Mouse (Mus musculus) layer of hippocampus, adult 9-10 months (tissue): ENCODE results near the gene Wee1.
"Not testable (repeated sequence)": the region's sequence is repeated elsewhere in the genome, so short reads cannot be mapped to it uniquely, and the experiment has no call there.

ENCODE experiments used
- DNase-seq: peaks from one replicate; pipeline ENCODE4 v3.0.0; 2022; ENCODE audit warnings: low spot score

The Wee1 gene

DNA sequence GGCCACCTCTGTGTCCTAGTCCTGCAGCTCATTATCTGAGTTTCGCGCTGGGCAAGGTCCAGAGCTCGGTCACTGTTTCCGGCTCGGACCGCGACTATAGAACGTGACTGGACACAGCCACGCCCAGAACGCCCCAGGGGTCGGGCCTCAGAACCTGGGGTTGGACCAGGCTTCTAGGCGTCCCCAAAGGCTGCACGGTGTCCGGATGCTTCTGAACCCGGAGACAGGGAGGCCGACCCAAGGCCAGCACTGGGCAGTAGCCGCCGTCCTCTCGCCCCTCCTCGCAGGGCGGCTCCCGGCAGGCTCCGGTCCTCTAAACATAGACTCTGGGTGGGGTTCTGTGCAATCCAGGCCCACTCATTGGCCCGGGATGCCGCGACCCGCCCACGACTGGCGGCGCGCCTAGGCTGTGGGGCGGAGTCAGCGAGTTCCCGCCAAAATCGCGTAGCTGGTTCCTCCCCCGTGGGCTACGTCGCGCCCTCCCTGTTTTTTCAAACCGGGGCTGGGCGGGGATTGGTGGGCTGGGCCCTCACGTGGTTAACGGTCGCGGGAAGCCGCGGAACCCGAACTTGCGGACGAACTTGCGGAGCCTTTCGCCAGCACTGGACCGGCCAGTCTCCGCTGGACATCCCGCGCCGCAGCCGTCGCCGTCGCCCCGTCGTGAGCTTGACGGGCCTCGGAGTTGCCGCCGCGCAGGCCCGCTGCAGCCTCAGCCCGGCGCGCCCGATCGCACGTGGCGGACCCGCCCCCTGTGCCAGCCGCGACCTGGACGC is at the start of gene Wee1:
Gene Wee1, plus strand, starts transcription at position 531 of the 773 bp plus-strand sequence.
- DNase-seq = peak; percentile 89

DNA sequence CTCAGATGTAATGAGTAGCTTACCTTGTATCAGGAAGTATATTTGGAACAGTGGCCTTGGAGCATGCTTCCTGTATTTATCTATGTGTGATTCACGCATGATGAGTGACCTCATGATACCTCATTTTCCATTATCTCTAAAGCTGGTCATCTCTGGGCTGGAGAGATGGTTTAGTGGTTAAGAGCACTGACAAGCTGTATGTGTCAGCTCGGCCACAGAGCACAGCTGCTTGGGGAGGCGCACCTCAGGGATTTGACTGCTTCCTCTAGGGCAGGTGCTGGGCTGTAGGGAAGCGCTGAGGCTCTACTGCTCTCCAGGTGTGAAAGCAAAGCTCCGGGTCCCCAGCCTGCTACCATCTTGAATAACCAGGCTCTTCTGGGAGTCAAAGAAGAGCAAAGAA is 43.7 kb upstream of the Wee1 start:
- no peak for DNase-seq

DNA sequence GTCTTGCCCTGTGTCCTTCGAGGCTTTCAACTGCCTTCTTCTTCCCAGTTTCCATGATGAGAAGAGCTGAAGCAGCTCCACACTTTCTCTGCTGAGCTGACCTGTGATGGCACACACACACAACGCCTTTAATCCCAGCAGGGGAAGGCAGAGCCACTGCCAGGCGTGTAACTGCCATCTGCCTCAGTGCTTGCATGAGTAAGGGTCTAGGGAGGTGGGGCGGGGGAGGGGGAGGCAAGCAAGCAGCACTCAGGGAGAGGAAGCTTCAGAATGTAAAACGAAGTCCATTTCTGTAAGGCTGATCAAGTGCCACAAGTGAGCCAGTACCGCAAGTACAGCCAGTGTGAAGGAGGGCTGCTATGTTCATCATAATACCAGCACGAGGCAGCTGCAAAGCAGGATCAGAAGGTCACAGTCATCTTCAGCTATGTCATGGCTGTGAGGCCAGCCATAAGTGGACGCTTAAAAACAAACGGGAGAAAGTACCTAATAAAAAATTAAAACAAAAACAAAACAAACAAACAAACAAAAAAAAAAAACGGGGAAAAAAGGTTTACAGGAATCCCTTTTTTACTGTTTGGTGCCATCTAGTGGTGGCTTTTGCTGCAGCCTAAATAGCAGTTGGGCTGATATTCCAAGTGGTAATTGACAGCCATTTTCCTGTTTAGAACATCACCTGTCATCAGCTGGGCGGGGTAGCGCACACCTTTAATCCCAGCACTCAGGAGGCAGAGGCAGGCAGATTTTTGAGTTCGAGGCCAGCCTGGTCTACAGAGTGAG is 38.3 kb upstream of the Wee1 start:
- peak; percentile 29 for DNase-seq

DNA sequence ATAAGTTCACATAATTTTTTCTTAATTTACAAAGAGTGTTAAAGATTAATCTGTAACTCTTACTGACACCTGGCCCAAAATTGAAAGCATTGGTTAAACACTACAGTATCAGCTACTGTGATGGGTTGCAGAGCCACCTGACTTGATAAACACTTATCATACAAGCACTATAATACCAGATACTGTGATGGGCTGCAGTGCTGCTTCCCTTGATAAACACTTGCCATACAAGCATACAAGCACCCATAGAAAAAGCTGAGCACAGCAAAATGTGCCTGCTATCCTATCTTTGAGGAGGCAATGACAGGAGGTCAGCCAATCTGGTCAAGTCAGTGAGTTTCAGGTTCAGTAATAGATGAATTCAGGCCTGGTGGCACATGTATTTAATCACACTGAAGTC is 36.6 kb upstream of the Wee1 start:
- no peak for DNase-seq

DNA sequence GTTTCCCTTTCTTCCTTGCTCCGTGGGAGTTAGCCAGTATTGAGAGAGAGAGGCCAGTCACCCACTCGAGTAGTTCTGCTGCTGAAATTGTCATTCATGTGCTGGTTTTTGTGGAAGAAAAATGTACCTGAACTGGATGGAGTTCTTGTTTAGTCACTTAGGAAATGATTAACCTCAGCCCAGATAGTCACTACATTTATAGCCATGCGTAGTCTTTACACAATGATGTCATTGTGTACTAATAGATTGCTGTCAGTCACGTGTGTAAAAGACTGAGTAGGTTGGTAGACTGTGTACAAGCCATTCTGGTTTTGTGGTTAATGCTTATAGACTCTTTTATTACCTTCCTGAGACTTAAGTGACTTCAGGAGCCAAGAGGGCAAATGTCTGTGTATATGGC is 33.9 kb upstream of the Wee1 start:
- DNase-seq = no peak

DNA sequence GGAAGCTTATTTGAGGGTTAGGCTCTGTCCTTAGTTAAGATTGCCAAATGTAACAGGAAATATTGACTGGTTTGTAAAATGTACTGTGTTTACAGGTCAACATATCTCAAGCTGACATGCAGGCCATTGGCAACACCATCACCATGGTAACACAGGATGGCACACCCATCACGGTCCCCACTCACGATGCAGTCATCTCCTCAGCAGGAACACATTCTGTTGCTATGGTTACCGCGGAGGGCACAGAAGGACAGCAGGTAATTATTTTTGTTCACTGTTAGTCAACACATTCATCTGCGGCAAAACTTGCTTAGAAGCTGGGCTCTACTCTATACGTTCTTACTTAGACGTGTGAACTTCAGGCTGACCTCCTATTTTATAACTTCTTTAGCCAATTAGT is 30.2 kb upstream of the Wee1 start:
- DNase-seq = no peak

DNA sequence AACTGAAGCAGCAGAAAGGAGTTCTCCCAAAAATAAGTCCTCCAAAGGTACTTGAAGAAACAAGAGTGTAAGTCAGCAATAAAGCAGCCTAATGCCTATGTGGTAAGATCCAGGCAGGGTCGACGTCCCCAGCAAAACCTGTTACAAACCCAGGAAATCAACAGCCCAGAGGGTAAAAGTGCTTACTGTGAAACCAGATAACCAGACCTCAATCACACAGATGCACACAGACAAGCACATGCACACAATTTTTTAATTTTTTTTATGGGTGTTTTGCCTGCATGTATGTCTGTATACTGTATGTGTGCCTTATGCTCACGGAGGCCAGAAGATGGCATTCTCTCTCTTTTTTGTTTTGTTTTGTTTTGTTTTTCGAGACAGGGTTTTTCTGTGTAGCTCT is 25.5 kb upstream of the Wee1 start:
- DNase-seq = no peak

DNA sequence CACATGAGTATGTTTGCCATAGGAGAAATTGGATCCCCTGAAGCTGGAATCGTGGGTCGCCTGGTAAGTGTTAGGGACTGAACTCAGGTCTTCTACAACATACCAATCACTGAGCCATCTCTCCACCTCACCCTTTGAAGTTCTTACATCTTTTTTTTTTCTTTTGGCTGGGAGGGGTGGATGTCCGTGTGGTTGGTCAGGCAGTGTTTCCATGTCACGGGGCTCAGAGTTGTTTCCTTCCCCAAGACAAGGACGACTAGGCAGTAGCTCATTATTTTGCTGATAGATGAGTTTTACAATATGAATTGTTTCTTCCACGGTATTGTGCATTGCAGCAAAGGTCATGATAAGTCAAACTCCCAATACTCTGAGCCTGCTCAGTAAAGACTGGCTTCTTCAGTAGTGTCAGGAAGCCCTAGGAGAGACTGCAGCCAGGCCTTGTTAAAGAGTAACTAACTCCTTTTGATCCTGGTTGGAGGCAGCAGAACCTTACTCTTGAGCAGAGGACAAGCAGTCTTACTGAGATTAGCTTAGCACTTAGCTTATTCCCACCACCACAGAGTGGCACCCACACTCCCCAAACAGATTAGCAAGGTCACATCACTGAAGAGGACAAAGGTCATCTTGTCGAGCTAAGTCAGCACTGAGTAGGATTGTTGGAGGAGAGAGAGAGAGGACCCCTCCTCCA is 24.6 kb upstream of the Wee1 start:
- DNase-seq = no peak

DNA sequence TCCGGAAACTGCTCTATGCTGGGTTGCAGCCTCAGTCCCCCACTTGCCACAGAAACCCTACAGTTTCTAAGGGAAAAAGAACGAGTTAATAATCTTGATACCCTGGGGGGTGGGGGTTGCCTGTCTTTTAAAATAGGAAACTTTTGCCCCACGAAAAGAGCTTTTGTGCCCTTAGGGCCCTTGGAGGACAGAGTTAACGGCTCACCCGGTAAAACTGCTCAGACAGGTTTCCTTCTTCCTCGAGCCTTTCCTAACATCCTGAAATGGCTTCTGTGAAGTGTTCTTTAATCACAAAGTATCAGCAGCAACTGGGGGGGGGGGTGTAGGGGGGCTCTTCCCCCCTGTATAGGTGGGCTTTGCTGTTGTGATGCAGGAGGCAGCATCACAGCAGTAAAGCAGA is 21.0 kb upstream of the Wee1 start:
- DNase-seq = no peak

DNA sequence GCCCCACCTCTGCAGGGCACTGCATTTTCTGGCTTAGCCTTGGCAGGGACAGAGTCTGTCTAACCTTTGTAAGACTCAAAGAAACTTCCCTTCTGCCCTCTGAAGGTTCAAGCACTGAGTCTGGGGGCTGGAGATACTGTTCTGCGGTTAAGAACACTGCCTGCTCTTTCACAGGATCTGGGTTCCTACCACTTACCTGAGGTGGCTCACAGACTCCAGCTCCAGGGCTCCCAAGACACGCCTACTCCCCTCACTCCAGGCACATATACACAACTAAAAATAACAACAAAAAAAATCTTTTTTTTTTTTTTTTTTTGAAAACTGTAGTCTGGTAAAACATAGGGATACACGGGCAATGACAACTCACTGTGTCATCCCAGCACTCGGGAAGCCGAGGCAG is 20.6 kb upstream of the Wee1 start:
- no peak for DNase-seq

DNA sequence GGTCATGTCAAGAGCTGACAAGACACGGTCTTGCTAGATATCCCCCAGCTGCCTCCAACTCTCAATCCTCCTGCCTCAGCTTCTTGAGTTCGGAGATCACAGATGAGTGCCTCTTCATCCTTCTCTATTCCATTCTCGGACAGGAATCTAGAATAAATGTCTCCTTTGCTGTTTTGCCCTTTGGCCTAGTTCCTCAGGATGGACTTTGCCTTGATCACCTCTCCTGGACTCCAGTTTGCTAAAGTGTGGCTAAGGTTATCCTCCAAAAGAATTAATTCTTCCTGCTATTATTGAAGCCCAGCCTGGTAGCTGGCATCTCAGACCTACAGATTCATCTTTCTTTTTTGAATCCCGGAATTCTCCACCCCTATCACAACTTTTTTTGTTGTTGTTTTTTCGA is 16.8 kb upstream of the Wee1 start:
- DNase-seq = no peak

DNA sequence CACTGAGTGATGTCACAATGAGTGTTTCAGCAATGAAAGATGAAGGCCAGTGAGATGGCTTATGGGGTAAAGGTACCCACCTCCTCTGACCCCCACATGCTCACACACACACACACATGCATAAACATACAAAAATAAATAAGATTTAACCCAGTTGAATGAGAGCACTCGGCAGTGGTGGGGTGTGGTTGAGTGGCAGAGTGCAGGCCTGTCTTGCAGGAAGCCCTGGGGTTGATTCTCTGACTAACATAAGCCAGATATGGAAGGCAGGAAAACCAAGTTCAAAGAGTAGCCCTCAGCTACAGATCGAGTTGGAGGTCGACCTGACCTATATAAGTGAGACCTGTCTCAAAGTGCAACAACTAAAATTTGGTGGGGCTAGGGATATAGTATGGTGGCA is 15.2 kb upstream of the Wee1 start:
- DNase-seq = no peak

DNA sequence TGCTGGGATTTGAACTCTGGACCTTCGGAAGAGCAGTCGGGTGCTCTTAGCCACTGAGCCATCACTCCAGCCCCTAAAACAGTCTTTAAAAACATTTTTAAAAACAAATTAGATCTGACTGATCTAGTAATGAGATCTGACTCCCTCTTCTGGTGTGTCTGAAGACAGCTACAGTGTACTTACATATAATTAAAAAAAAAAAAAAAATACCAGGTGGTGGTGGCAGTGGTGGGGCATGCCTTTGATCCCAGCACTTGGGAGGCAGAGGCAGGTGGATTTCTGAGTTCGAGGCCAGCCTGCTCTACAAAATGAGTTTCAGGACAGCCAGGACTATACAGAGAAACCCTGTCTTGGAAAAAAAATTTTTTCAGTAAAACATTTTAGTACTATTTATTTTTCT is 13.3 kb upstream of the Wee1 start:
- not testable (repeated sequence) for DNase-seq

DNA sequence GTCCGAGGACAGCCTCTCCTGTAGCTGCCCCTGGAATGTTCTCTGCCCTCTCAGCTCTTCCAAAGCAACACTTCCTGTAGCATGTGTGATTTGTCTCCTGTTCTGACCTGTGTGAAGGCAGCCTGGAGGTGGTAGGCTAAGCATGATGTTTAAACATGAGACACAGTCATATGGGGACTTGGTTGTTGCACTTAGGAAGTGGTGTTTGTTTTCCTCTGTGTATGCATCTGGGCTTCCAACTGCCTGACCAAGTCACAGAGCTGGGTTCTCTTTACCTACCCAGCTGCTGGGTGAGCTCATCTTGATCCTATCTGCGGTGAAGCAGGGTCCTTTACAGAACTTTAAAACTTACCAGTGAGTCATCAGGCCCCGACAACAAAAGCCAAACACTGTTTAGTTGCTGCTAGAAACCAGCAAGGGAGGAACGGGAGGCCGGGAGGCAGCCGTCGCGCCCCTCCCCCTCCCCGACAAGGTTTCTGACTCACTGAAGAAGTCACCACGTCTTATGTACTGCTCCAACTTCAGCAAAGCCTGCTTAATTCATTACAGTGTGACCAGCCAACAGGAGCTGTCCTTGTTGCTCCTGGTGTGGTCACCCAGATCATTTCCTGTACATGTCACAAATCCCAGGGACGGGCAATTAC is 12.8 kb upstream of the Wee1 start:
- DNase-seq = no peak

DNA sequence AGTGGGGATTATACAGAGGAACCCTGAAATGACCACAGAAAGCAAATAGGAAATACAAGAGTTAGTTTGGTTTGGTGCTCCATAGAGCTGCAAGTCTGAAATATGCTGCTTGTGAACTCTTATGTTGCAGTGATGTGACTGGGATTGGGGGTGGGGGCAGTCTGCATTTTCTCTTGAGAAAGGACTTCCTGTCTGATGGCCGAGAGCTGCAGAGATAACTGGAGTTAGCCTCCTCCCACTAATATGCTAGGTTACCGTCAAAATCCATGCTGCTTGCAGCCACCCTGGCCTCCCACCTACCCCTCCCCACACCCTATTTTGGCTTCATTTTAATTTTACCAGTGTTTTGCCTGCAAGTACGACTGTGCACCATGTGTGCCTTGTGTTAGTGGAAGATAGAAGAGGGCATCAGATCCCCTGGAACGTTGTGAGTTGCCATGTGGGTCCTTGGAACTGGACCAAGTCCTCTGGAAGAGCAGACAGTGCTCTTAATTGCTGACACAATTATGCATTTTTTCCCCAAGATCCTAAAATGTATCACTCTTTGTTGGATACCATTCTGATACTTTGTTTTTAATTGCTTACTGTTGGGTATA is 11.7 kb upstream of the Wee1 start:
- no peak for DNase-seq

DNA sequence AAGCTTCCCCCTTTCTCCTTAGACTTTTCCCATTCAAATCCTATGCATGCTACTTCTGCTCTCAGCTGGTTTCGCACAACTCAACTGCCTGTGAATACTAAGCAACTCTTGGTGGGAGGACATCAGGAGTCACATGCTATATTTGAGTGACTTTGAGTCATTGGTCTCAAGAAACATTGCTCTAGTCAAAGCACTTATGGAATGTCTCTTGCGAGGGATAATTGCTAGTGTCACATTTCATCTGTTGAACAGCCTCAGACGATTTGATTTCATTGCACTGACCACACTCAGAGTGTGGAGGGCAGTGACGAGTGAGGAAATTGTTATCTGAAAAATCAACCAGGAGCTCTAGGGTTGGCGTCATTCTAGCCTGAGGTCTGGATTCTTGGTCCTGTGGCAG is 7.1 kb upstream of the Wee1 start:
- no peak for DNase-seq

DNA sequence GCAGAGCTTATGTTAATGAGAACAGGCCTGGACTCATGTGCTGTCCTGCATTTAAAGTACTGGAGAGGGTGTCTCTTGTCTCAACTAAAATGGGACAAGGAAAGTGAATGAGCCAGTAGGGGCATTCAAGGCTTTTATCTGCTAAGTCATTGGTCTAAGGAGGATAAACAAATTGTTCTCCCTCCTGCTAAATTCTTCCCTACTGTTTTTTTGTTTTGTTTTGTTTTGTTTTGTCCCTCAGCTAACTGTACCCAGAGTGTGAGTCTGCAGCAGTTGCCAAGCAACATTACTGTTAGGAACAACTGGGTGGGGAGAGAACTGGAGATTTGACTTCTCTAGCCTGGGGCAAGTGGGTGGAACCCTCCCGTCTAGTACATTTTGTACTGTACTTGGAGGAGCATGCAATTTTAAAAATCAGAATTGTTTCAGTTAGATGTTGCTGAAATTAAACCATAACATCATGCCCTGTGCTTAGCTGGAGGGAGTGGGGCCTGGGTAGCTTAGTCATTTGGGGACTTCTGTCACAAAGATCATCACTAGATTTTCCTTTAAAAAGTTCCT is 5.0 kb upstream of the Wee1 start:
- no peak for DNase-seq

DNA sequence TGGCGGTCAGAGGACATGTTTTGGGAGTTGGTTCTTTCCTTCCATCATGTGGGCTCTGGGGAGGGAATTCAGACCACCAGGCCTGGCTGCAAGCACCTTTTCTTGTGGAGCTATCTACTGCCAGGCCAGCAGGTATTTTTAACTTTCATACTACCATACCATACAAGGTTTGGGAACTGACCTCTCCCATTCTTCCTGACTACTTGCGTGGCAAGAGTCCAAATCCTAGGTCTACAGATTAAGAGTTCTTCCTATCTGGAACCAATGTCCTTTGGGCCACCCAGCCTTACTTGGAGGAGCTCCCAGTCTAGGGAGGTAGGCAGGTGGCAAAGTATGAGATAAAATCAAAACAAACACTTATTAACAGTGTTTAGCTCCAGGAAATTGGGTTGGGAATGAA is 3.4 kb upstream of the Wee1 start:
- DNase-seq = no peak

DNA sequence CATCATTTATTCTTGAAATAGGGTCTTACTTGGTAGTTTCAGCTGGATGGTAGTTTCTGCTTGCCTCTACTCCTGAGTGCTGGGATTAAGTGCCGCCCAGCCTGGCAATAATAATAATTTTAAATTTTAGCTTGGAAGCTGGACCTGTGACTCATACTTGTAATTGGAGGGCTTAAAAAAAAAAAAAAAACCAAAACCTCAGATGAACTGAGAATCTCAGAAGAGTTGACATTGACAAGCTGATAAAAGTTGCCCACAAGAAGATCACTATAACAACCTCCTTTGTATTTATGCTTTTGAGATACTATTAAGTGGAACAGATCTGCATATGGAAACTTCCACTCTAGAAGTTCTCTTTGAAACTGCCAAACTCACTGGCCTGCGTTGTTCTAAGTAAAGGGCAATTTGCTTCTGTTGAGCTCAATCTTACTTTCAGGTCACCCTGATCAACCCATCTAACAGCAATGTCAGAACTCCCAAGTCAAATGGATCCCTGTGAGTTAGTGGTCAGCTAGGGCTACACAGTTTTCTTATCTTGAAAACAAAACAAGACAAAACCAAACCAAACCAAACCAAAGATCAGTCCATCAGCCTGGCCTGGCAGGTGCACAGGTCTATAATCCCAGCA is 1.6 kb upstream of the Wee1 start:
- no peak for DNase-seq

DNA sequence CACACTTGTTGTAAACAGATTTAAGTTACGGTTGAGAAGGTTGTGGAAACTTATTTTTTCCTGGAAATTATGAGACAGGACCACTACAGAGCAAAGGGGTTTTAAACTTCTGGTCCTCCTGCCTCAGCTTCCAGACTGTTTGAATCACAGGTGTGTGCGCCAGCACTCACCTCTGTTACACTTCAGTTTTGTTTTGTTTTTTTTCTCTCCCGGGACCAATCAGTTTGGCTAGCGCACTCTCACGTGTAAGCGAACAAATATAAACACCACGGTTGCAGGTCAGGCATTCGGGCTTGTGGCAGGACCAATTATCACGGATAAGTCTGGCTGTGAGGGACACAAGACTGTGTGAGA is 707 bp upstream of the Wee1 start:
- no peak for DNase-seq

DNA sequence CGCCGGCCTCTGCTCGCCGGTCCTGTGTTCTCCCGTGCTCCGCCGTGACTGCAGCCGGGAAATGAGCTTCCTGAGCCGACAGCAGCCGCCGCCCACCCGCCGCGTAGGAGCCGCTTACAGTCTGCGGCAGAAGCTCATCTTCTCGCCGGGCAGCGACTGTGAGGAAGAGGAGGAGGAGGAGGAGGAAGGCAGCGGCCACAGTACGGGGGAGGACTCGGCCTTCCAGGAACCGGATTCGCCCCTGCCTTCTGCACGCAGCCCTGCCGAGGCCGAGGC is 381 bp downstream of the Wee1 start:
- no peak for DNase-seq
